Mouse (Mus musculus): ENCODE results near the gene Bloc1s2. TPM values are rescaled to one million over a fixed set of nuclear protein-coding genes. Genes with fewer than 3 reads are reported as not detected.

Bloc1s2 gene
- polyA plus RNA-seq, 1 experiment from 2014 or later: 91.9 TPM

DNA sequence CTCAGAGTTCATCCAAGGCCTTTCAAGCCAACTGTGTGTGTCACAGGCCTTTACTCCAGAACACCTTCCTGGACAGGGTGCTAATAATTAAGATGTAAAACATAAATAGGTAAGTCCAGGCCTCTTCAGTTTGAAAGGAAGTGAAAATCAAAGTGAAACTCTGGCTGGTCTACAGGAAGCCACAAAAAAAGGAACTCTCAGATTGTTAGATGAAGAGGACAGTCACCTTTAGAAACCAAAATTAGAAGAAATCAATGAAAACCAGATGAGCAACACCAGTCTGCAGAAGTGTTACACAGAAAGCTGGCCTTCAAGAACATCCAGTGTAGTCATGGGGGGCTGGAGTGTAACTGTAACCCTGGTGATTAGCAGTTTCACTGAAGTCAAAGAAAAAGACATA is 28.5 kb downstream of the Bloc1s2 start:
- Histone ChIP-seq H3K27me3 (replicated peaks) (no peaks in the 10 kb centered on the region), H3K4me1 (replicated peaks) (no peaks in the 10 kb centered on the region), H3K9ac (no peak overlapping the region), H3K9me3 (no peaks in the 10 kb centered on the region), H3K4me3 (replicated peaks) (no peak overlapping the region), H3K27ac (no peak overlapping the region), H3K36me3 (peaks cover 41% of the 10 kb centered on the region), H3K4me2 (replicated peaks) (no peak overlapping the region)
- ATAC-seq: no peak

DNA sequence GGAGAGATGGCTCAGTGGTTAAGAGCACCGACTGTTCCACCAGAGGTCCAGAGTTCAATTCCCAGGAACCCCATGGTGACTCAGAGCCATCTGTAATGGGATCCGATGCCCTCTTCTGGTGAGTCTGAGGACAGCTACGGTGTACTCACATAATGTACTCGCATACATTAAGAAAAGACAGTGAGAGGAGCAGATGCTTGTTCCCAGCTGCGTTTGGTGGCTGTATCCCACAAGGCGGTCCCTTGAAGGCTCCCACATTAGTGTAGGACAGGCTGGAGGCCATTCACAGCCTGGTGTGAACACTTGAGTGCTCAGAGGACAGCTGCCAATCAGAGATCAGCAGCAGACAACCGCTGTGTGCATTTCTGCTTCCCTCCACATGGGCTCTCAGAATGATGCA is 34.5 kb downstream of the Bloc1s2 start:
- Histone ChIP-seq H3K4me1 (replicated peaks) (no peaks in the 10 kb centered on the region), H3K4me3 (replicated peaks) (no peak overlapping the region), H3K4me2 (replicated peaks) (no peak overlapping the region), H3K36me3 (peaks cover 39% of the 10 kb centered on the region), H3K9ac (no peak overlapping the region), H3K9me3 (no peaks in the 10 kb centered on the region), H3K27me3 (replicated peaks) (no peaks in the 10 kb centered on the region), H3K27ac (no peak overlapping the region)
- WGBS: 68% methylated on average over 7 of the region's 7 CpGs
- ATAC-seq: no peak

DNA sequence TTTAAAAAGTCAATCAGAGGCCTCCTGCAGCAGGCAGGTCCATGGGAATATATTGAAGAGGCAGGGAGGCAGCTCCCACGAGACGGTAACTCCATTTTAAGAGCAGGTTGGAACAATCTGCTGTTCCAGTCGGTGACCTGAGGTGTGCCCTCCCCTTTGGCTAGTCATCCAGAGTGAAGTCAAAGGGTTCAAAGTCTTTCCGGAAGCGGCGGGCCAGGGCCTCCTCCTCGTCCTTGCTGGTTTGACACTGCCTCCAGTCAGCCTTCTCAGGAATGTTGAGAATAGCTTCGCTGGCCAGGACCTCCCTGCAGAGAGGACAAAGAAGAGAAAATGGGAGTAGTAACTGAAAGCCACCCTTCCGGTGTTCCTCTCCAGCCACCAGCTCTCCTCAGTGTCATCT is 35.9 kb downstream of the Bloc1s2 start:
- Histone ChIP-seq H3K4me3 (replicated peaks) (no peak overlapping the region), H3K4me2 (replicated peaks) (no peak overlapping the region), H3K27me3 (replicated peaks) (no peaks in the 10 kb centered on the region), H3K36me3 (peaks cover 35% of the 10 kb centered on the region), H3K27ac (no peak overlapping the region), H3K9me3 (no peaks in the 10 kb centered on the region), H3K4me1 (replicated peaks) (0 out of 2 replicates have a peak, but pooled peaks cover under 1% of the 10 kb centered on the region), H3K9ac (no peak overlapping the region)
- 77% methylated on average over 9 of the region's 9 CpGs for WGBS
- ATAC-seq: no peak

DNA sequence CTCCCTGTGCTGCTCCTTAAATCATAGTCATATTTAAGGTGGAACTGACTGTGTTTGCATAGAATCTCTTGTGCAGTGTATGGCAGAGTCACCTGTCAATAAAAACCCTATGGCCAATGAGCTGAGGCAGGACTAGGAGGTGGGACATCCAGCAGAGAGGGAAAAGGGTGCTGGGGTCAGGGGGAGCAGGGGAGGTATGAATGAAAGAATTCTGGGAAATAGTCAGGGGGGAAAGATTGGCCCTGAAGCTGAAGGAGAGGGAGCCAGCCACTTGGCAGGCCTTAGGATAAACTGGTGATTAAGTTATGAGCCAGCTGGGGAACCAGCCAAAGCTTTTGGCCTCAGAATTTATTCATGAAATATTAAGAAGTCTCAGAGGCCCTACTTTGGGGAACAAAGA is 37.2 kb downstream of the Bloc1s2 start:
- H3K4me3 ChIP-seq (replicated peaks): no peak overlapping the region
- no peak overlapping the region for H3K27ac ChIP-seq
- peaks cover 26% of the 10 kb centered on the region; the same call in 1 of the 2 replicates for H3K36me3 ChIP-seq
- 0 out of 2 replicates have a peak, but pooled peaks cover 4% of the 10 kb centered on the region for H3K4me1 ChIP-seq (replicated peaks)
- no peak overlapping the region for H3K9ac ChIP-seq
- no peaks in the 10 kb centered on the region for H3K27me3 ChIP-seq (replicated peaks)
- ATAC-seq: no peak
- H3K9me3 ChIP-seq: no peaks in the 10 kb centered on the region
- no peak overlapping the region for H3K4me2 ChIP-seq (replicated peaks)

DNA sequence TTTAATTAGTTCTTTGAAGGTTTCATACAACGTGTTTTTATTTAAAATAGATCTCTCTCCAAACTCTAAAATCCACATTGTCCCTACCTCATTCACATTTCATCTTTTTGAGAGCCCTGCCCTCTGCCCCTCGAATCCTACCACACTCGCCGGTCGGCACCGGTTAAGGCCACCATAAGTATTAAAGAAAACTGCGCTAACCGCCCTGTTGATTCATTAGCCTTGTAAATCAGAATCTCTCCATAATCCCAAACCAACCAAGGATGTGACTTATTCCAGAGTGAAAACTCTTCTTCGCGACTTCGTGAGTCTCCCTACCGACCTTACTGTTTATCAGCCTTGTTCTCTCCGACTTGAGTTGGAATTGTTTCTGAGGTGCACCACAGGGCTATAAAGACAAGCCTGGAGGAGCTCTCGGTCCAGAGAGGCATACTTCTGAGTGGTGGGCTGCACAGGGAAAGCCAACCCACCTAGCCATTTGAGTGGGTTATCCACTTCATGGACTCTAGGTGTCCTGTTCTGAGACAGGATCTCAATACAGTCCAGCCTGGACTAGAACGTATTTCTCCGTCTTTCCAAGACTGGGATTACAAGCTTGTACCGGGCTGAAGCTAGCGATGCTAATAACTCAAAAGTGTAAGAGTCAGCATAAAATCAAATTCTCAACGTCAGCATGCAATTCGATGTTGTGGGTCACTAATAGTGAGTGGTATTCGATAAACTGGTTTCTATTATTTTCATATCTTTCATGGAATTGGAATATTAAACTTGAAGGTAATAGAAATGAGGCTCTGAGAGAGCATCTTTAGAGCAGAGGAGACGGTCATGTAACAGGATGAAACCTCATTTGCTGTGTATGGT is 38.4 kb downstream of the Bloc1s2 start:
- Histone ChIP-seq H3K4me3 (replicated peaks) (peak overlapping the region; percentile 91), H3K27ac (no peak overlapping the region), H3K9ac (peak overlapping the region; percentile 59), H3K36me3 (peaks cover 16% of the 10 kb centered on the region; the same call in 1 of the 2 replicates), H3K9me3 (no peaks in the 10 kb centered on the region), H3K27me3 (replicated peaks) (no peaks in the 10 kb centered on the region), H3K4me1 (replicated peaks) (0 out of 2 replicates have a peak, but pooled peaks cover 4% of the 10 kb centered on the region), H3K4me2 (replicated peaks) (peak overlapping the region; percentile 68)
- peak; percentile 34 for ATAC-seq
- 30% methylated on average over 22 of the region's 22 CpGs for WGBS

DNA sequence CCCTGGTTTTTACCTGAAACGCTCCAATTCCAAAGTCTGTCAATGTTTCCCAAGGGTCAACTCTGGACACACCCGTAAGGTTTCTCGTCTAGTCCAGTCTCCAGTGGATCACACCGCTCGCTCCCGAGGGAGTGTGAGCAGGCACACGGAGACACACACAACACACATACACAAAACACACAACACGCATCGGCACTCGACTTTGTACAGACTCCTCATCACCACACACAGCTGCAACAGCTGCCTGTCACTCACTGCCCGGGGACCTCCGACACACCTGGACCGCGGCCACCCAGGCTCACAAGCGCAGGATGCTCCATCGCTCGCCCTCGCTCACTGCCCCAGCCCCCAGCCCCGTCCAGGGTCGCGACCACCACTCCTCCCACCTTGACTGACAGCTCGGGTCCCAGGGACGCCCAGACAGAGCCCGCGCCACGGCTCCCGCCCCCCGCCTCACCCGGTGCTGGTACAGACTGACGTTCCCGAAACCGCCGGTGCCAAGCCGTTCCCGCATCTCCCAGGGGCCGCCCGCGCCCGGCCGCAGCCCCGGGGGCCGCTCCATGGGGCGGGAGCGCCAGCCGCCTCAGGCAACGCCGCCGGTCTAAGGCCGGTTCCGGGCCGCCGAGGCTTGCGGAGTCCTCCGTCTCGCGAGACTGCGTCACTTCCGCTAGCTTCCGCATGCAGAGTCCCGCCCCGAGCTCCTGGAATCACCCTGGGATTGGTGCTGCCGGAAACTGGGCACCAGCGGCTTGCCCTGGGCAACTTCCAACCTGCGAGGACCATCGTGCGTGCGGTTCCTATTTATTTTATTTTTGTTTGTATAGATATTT is 39.2 kb downstream of the Bloc1s2 start, which contains the start of gene Chuk:
TSS of gene Chuk (minus strand) at position 650 of the 830 bp plus-strand sequence.
- H3K27ac ChIP-seq: 0 out of 2 replicates have a peak within 1 kb of the TSS, but pooled peaks have one; percentile 38
- WGBS: under 1% methylated on average over 66 of the region's 67 CpGs
- H3K27me3 ChIP-seq (replicated peaks): no peaks in the 10 kb centered on the region
- H3K4me1 ChIP-seq (replicated peaks): 0 out of 2 replicates have a peak, but pooled peaks cover 4% of the 10 kb centered on the region
- ATAC-seq: peak; percentile 99
- H3K4me2 ChIP-seq (replicated peaks): peak within 1 kb of the TSS; percentile 68
- peak within 1 kb of the TSS; percentile 81 for H3K9ac ChIP-seq
- peak within 1 kb of the TSS; percentile 91 for H3K4me3 ChIP-seq (replicated peaks)
- peaks cover 9% of the 10 kb centered on the region; the same call in 1 of the 2 replicates for H3K36me3 ChIP-seq
- no peaks in the 10 kb centered on the region for H3K9me3 ChIP-seq

DNA sequence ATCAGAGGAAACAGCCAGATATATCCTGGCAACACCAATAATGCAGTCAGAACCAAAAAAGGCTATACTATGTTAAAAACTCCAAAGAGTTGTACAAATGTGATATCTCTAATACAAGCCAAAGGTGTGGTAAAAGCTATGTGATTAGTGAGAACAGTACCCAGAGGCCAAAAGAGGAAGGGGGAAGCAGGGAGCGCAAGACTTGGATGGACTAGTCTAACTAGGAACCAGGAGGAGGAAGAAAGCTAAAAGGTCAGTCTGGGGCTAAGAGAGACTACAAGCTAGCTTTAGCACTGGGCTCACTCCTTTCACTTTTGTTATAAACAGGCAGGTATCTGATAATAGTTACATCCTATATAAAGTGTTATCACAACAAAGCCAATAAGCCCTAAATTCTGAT is 41.9 kb downstream of the Bloc1s2 start:
- Histone ChIP-seq H3K9ac (no peak overlapping the region), H3K27ac (no peak overlapping the region), H3K4me2 (replicated peaks) (no peak overlapping the region), H3K9me3 (no peaks in the 10 kb centered on the region), H3K4me1 (replicated peaks) (0 out of 2 replicates have a peak, but pooled peaks cover 4% of the 10 kb centered on the region), H3K27me3 (replicated peaks) (no peaks in the 10 kb centered on the region), H3K36me3 (no peaks in the 10 kb centered on the region), H3K4me3 (replicated peaks) (no peak overlapping the region)
- no peak for ATAC-seq
- WGBS: 78% methylated on average over 1 of the region's 1 CpGs

DNA sequence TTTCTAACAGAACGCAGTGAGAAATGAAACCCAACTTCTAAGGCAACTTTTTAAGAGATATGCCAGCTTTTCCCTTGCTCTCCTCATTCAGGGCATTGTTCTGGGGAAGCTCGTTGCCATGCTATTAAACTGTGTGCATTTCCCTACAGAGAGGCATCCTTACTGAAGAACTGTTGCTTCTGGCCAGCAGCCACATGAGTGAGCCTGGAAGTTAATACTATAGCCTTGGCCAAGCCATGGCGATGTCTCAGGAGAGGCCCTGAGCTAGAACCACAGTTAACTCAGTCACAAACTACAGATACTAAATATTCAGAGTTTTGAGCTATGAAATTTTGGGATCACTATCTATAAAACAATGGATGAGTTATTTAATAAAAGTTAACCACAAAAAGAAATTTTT is 43.2 kb downstream of the Bloc1s2 start:
- no peaks in the 10 kb centered on the region for H3K27me3 ChIP-seq (replicated peaks)
- ATAC-seq: no peak

DNA sequence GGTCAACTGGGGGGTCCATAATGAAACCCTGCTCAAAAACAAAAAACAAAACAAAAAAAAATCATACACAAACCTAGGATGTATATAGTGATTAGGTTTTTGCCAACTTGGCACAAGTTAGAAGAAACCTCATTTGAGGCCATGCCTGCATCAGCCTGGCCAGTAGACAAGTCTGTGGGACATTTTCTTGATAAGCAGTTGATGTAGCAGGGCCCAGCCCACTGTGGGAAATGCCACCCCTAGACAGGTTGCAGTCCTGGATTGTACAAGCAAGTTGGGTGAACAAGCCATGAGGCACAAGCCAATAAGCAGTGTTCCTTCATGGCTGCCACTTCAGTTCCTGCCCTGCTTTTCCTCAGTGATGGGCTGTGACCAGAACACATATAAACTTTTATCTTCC is 45.4 kb downstream of the Bloc1s2 start:
- Histone ChIP-seq H3K4me3 (replicated peaks) (no peak overlapping the region), H3K9ac (no peak overlapping the region), H3K27me3 (replicated peaks) (no peaks in the 10 kb centered on the region), H3K4me1 (replicated peaks) (0 out of 2 replicates have a peak, but pooled peaks cover 4% of the 10 kb centered on the region), H3K4me2 (replicated peaks) (no peak overlapping the region), H3K9me3 (no peaks in the 10 kb centered on the region), H3K27ac (no peak overlapping the region), H3K36me3 (peaks cover 5% of the 10 kb centered on the region)
- no peak for ATAC-seq

More for the DNA sequence above, 43.2 kb downstream of the Bloc1s2 start:
- 85% methylated on average over 3 of the region's 3 CpGs for WGBS
- H3K9ac ChIP-seq: no peak overlapping the region
- H3K4me2 ChIP-seq (replicated peaks): no peak overlapping the region
- H3K4me3 ChIP-seq (replicated peaks): no peak overlapping the region
- no peak overlapping the region for H3K27ac ChIP-seq
- no peaks in the 10 kb centered on the region for H3K36me3 ChIP-seq
- H3K9me3 ChIP-seq: no peaks in the 10 kb centered on the region
- 0 out of 2 replicates have a peak, but pooled peaks cover 4% of the 10 kb centered on the region for H3K4me1 ChIP-seq (replicated peaks)

Other genes starting within 250 kb of the Bloc1s2 start
- 35.9 and 37.0 TPM in 2 replicates for gene Dnmbp, start 206.3 kb downstream of the Bloc1s2 start, polyA plus RNA-seq (2015; fragmentation: Nextera tagmentation; extraction: Ambion mirVana)
- 21.4 and 26.2 TPM in 2 replicates for gene Cpn1, start 159.9 kb downstream of the Bloc1s2 start, polyA plus RNA-seq (2015; fragmentation: Nextera tagmentation; extraction: Ambion mirVana)
- 2.7 and 3.1 TPM in 2 replicates for gene Cyp2c23, start 117.2 kb downstream of the Bloc1s2 start, polyA plus RNA-seq (2015; fragmentation: Nextera tagmentation; extraction: Ambion mirVana)
- 36.9 and 38.4 TPM in 2 replicates for gene Erlin1, start 76.7 kb downstream of the Bloc1s2 start, polyA plus RNA-seq (2015; fragmentation: Nextera tagmentation; extraction: Ambion mirVana)
- gene Chuk, start 39.0 kb downstream of the Bloc1s2 start, polyA plus RNA-seq (2015; fragmentation: Nextera tagmentation; extraction: Ambion mirVana): 38.8 and 40.2 TPM in 2 replicates
- gene Cwf19l1, start 10.6 kb downstream of the Bloc1s2 start, polyA plus RNA-seq (2015; fragmentation: Nextera tagmentation; extraction: Ambion mirVana): 28.9 and 32.7 TPM in 2 replicates
- not detected in 2 replicates for gene Pkd2l1, start 46.0 kb upstream of the Bloc1s2 start, polyA plus RNA-seq (2015; fragmentation: Nextera tagmentation; extraction: Ambion mirVana)
- gene Scd3, start 56.8 kb upstream of the Bloc1s2 start, polyA plus RNA-seq (2015; fragmentation: Nextera tagmentation; extraction: Ambion mirVana): 0.15 and 0.54 TPM in 2 replicates
- 417 and 432 TPM in 2 replicates for gene Scd2, start 147.2 kb upstream of the Bloc1s2 start, polyA plus RNA-seq (2015; fragmentation: Nextera tagmentation; extraction: Ambion mirVana)
- 0.10 and 0.19 TPM in 2 replicates for gene Scd4, start 186.6 kb upstream of the Bloc1s2 start, polyA plus RNA-seq (2015; fragmentation: Nextera tagmentation; extraction: Ambion mirVana)

Data from intestine, embryonic 15.5 days (tissue).